Mouse (Mus musculus) liver, adult 2 months (tissue): ENCODE measurements around the gene Sgms1.

Source experiments
- CTCF ChIP-seq: fragments of 200-500 bp; IDR thresholded peaks from 2 replicates; pipeline ENCODE4 v1.5.1; 2011; ENCODE audit warnings: low read depth, low read length, control low read depth
- POLR2A ChIP-seq: fragments of 200-500 bp; IDR thresholded peaks from 2 replicates; pipeline ENCODE4 v1.6.1; 2011; ENCODE audit warnings: low read length, control low read depth; ENCODE audit not compliant: insufficient read depth; ENCODE audit errors: extremely low read depth

DNA sequence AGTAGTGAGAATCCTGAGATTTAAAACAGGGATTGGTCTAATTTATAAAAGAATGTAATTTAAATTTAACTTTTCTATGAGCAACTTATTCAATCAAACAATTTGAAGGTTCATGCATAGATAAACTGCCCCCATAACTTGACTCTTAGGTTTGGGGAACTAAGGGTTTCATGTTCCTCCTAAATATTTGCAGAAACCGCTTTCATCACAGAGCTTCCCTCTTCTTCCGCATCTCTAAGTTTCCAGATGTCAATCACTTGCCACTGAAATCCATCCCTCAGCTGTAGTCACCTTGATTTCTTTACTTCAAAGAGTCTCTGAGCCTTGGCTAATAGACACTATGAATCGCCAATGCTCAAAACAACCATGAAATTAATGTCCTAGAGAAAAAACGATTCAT lies 130.5 kb downstream of the Sgms1 start:
- no peak for TF ChIP-seq POLR2A
- TF ChIP-seq CTCF = no peak
